Mouse (Mus musculus): Measurements from ENCODE around the gene Olfr25. TPM values are rescaled to one million over a fixed set of nuclear protein-coding genes. Genes with fewer than 3 reads are reported as not detected.

Olfr25 gene
- polyA plus RNA-seq (2017; shearing (Covaris generic)), result not detected

GRCm38 (mm10) chr9:38328760-38329159 lies at the start of gene Olfr25:
Olfr25 (plus strand) TSS chr9:38329060.
- ATAC-seq, result no peak

- no peak for ATAC-seq
Measured at GRCm38 (mm10) chr9:38290807-38291206, 38.1 kb upstream of the Olfr25 start, which contains the start of gene Olfr896-ps1. Olfr896-ps1 (plus strand) TSS chr9:38291107.

GRCm38 (mm10) chr9:38348111-38348510 lies 19.3 kb downstream of the Olfr25 start, which contains the start of gene Olfr898:
Olfr898 (plus strand) TSS chr9:38348411.
- no peak for ATAC-seq

- no peak for ATAC-seq
Measured at GRCm38 (mm10) chr9:38366596-38366995, 37.7 kb downstream of the Olfr25 start, which contains the start of gene Olfr250. Olfr250 (plus strand) TSS chr9:38366896.

GRCm38 (mm10) chr9:38376786-38377185 lies 47.9 kb downstream of the Olfr25 start, which contains the start of gene Olfr251:
Olfr251 (plus strand) TSS chr9:38377086.
- no peak for ATAC-seq

Other genes starting within 250 kb of the Olfr25 start
- not detected for gene Olfr887, start 245.0 kb upstream of the Olfr25 start, polyA plus RNA-seq (2017; shearing (Covaris generic))
- not detected for gene Olfr888, start 220.9 kb upstream of the Olfr25 start, polyA plus RNA-seq (2017; shearing (Covaris generic))
- gene Olfr889, start 213.9 kb upstream of the Olfr25 start, polyA plus RNA-seq (2017; shearing (Covaris generic)), result under 1 TPM in 1 of 2 experiments, not detected in 1; 0.11 TPM
- gene Olfr890, start 186.5 kb upstream of the Olfr25 start, polyA plus RNA-seq (2017; shearing (Covaris generic)), result under 1 TPM in 1 of 2 experiments, not detected in 1; 0.24 TPM
- not detected for gene Olfr891, start 148.2 kb upstream of the Olfr25 start, polyA plus RNA-seq (2017; shearing (Covaris generic))
- gene Olfr893, start 120.7 kb upstream of the Olfr25 start, polyA plus RNA-seq (2017; shearing (Covaris generic)), result not detected
- gene Olfr894, start 111.0 kb upstream of the Olfr25 start, polyA plus RNA-seq (2017; shearing (Covaris generic)), result not detected
- not detected for gene Olfr143, start 76.3 kb upstream of the Olfr25 start, polyA plus RNA-seq (2017; shearing (Covaris generic))
- not detected for gene Olfr895, start 61.2 kb upstream of the Olfr25 start, polyA plus RNA-seq (2017; shearing (Covaris generic))
- gene Olfr896-ps1, start 38.0 kb upstream of the Olfr25 start, polyA plus RNA-seq (2017; shearing (Covaris generic)), result not detected
- gene Olfr898, start 19.4 kb downstream of the Olfr25 start, polyA plus RNA-seq (2017; shearing (Covaris generic)), result not detected
- gene Olfr250, start 37.8 kb downstream of the Olfr25 start, polyA plus RNA-seq (2017; shearing (Covaris generic)), result not detected
- not detected for gene Olfr251, start 48.0 kb downstream of the Olfr25 start, polyA plus RNA-seq (2017; shearing (Covaris generic))
- not detected for gene Olfr147, start 72.6 kb downstream of the Olfr25 start, polyA plus RNA-seq (2017; shearing (Covaris generic))
- under 1 TPM in 1 of 2 experiments, not detected in 1; 0.12 TPM for gene Olfr901, start 100.4 kb downstream of the Olfr25 start, polyA plus RNA-seq (2017; shearing (Covaris generic))
- gene Olfr902, start 118.6 kb downstream of the Olfr25 start, polyA plus RNA-seq (2017; shearing (Covaris generic)), result not detected
- not detected for gene Olfr904, start 134.1 kb downstream of the Olfr25 start, polyA plus RNA-seq (2017; shearing (Covaris generic))
- not detected for gene Olfr905, start 142.0 kb downstream of the Olfr25 start, polyA plus RNA-seq (2017; shearing (Covaris generic))
- gene Olfr906, start 158.0 kb downstream of the Olfr25 start, polyA plus RNA-seq (2017; shearing (Covaris generic)), result not detected
- not detected for gene Olfr907, start 166.7 kb downstream of the Olfr25 start, polyA plus RNA-seq (2017; shearing (Covaris generic))
- gene Olfr911-ps1, start 192.5 kb downstream of the Olfr25 start, polyA plus RNA-seq (2017; shearing (Covaris generic)), result not detected
- gene Olfr910, start 208.8 kb downstream of the Olfr25 start, polyA plus RNA-seq (2017; shearing (Covaris generic)), result not detected

Data from CD4-positive, CD25-positive, alpha-beta regulatory T cell, adult 4 months (primary cell).